Mouse (Mus musculus) adipocyte (in vitro differentiated cells): ENCODE results near the gene Wdr17.
"Not testable (repeated sequence)": the region's sequence is repeated elsewhere in the genome, so short reads cannot be mapped to it uniquely, and the experiment has no call there.

ENCODE experiments used
- DNase-seq: peaks from one replicate; pipeline ENCODE4 v3.0.0-alpha.2; 2016; ENCODE audit warnings: low spot score

Wdr17 gene

DNA sequence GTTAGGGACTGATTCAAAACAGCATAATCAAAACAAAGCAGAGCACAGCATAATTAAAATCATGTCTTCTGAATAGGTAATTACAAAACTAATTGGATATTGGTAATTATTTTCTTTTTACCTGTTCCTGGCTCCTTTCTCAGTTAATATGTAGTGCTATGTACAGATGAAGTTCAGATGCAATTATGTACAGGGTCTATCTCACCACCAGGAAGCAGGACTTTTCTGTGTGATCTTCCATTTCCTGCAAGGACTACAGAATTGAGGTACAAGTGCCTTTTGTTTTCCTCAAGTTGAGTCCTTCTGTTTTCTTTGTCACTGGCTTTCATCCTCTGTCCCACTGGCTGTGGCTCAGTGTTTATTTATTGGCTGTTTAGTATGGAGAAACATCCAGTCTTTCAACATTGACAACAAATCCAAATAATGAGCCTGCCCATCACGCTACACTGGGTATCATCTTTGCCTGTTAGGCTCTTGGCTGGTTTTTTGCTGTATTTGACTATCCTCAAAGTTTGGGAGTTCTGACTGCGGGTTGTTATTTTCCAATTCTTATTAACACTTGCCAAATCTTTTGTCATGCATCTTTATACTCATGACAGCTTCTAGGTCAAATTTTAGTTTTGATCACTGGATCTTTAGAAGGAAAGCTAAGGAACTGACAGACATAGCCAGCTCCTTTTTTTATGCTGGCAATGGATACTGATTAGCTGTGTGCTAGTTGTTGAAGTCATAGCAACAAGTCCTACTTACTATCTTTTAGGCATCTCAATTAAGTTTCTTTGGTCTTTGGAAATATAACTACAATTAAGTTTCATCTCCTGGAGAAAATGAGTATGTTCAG is 94.9 kb downstream of the Wdr17 start:
- DNase-seq, result no peak

DNA sequence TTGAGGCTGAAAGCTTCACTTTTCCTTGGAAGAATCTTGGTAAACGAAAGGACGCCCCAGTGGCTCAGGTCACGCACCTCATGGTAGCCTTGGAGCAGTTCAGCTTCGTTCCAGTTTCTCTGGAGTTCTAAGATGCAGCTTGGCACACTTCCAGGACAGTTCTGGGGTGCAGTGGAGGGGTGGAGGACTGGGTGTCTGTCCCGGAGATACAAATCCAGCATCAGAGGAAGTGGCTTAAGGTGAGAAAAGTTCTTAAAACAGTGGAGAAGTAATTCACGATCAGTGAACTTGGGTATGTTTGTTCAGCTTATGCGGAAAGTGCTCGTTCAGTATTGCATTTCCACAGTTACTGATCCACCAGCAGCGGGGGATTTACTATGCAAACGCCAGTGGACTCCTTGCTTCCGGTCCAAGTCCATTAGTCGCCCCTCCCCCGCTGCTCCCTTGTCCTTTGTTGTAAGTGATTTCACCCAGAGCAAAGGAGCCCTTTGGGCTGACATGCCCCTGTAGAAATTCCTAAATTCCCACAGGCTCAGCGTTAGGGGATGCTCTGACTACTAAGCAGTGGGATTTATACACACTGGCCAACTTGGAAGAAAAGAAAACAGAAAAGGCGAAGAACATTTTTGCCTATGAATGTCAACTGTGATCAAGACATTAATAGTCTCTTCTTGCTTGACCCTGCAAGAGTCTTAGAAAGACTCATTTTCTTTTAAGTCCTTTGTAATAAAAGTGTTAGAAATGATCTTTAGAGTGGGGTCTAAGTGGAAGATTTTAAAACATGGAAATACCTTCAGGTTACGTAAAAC is 106.6 kb downstream of the Wdr17 start:
- DNase-seq, result no peak

DNA sequence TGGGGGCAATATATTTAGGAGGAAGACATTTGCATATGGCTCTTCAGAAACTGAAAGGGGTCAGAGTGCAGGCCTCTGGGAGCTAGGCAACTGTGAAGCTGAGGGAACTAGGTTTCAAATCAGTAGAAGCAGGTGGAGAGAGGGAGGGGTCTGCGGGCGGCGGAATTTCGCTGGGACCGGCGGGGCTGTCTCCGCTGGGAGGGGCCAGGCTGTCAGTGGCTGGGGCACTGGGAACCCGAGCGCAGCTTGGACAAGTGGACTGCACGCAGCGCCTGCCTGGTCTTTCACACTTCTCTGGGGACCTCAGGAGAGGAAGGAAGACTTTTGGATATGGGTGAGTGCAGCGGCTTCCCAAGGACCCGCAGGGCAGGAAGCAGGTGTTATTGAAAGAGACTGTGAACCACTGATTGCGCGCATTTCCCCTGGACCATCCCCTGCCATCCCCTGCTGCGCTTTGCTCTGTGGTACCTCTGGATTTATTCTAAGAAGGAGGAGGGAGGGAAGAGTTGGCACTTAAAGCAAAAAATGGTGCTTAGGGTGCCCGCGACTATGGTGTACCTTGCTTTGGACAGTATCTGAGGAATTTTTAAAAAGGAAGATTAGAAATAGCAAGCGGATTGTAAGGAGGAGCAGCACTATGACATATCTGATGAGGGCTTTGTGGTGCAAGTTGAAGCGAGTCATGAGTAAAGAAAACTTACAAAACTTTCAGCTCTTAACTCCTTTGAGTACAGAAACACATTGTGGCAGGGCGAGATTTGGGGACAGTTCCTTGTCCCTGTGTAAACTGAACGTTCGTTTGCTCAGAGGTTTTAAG is 107.5 kb downstream of the Wdr17 start:
- DNase-seq, result no peak

DNA sequence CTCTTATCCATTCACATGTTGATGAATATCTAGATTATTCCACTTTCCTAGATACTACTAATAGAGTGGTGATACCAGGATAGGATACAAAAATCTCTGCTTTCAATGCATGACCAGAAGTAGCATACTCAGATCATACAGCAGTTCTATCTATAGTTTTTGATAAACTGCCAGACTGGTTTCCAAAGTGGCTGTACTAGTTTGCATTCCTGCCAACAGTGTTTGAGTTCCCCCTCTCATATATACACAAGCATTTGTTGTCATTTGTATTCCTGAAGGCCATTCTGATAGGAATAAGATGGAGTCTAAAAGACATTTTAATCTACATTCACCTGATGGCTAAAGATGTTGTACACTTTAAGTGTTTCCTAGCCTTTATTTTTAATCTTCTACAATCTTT is 110.0 kb downstream of the Wdr17 start:
- no peak for DNase-seq

DNA sequence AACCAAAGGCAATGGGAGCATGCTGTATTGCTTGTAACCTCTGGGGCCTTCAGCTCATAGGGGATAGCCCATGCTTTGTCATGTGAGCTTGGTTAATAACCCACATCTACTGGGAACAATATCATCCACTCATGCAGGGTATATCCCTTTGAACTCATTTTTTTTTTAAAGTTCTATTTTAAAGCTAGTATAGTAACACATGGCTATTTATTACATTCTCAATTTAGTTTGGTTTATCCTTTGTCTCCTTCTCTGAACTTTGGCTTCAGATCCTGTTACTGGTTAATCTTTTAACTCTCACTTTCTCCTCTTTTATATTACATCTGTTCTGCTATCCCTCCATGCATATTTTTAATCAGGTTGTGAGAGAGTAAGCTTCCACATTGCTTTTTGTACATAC is 110.7 kb downstream of the Wdr17 start:
- no peak for DNase-seq

DNA sequence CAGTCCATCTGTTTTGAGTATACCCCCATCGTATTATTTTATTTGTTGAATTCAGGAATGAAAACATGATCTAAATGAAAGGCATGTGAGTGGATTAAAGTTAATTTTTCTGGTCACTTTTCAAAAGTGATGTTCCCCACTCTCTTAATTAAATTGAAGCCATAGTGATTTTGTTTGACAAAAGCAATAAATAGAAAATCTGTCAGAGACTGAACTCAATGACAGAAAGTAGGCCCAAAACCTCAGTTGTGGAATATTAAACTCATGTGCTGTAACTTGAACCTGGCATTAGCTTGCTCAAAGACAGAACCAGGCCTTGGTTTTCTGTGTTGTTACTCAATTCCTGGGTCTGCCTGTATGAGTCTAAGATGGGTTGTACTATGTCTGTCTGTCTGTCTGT is 129.3 kb downstream of the Wdr17 start:
- no peak for DNase-seq

DNA sequence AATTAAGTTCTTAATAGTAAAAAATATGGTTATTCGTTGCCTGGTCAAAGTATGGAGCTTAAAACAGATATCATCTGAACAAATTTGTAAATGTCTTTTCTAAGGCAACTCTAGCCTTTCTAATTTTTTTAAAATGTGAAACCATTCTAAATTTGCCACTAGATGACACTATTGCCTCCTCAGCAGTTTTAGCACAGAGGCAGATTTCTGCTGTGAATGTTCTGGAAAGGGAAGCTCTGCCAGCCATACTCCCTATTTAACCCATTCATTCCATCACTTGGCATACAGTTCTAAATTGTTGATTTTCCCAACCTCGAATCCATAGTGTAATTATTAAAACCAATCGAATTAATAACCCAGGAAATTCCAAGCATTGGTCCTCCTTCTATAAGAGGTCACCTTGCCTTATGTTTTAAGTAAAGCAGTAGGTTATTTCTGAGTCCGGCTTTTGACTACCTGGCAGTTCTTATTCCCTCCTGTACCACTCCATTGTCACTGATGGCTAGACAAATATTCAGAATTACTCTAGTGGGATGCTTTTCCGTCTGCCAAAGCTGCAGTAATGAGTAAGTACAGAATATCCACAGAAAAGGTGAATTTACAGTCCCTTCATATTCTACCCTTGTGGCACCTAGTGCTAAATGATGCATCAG is 150.2 kb downstream of the Wdr17 start:
- peak; percentile 6 for DNase-seq

DNA sequence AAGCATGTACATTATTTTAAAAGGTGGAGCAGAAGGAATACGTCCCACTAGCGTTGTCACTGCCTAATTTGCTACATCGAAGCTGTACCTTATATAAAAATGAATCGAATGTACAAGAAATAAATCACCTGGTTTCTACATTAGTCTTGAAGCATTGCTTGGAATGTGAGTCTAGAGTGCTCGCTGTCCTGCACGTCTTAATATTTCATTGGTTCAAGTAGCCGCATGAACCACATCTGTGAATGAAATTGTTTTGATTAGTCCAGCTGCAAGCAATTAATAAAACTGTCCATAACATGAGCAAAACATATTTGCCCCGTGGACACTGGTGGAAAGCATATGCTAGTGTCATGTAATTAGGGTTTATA is 162.3 kb downstream of the Wdr17 start:
- no peak for DNase-seq

DNA sequence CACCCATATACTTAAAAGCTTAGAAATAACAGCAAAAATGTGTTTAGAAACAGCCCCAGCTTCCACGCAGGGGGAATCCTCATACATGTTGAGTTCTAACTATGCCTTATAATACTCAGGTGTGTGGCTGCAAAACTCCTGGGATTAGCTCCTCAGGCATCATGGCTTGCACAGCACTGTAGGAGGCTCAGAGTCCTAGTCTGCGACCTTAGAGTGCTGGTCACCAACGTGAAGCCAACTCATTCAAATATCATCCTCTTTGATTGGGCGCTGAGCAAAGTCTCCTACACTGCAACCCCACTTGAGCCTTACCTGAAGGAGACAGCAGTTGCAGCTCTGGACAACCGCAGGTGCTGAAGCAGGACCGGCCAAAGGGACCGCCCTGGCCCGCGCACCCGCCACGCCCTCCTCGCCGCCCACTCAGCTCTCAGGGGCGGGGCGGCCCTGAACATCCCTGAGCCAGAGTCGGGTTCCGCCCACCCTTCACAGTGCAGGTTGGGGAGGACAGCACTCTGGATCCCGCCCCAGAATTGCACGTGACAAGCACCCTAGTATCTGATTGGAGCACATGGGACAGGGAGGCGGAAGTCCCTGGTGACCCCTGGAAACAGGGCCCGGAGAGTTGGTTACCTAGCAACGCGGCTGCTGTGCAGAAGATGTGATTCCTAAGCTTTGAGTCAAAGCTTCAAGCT is 162.9 kb downstream of the Wdr17 start:
- no peak for DNase-seq

DNA sequence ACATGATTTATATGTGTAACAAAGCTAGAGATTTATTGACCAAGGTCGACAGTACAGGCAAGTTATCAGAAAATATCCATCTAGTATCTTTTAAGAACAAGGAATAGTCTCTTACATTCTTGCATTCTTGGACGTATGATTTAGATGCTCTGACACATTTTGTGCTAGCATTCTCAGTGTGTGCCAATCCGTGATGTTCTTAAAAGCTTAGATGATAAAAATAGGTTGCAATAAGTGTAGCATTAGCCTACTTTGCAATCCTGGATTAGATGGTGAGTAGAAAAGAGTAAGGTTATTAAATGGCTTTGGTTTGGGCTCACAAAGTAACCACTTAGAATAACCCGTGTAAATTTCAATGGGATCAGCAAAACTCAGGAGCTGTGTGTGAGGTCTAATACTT is 168.5 kb downstream of the Wdr17 start:
- DNase-seq, result no peak

DNA sequence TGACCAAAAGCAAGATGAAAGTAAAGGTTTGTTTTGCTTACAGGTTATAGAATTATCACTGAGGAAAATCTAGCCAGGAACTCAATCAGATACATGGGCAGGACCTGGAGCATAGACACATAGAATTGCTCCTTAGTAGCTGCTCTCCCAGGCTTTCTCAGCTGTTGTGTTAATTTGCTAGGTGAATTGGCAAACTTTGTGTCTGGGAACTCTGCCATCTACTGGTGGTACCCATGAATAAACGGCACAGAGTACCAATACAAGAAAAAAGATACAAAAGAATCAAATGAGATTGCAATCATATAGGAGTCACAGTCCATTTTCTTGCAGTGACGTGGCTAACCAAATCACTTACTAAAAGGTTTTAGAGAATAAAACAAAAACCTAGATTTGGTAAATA is 181.2 kb downstream of the Wdr17 start:
- peak; percentile 26 for DNase-seq

DNA sequence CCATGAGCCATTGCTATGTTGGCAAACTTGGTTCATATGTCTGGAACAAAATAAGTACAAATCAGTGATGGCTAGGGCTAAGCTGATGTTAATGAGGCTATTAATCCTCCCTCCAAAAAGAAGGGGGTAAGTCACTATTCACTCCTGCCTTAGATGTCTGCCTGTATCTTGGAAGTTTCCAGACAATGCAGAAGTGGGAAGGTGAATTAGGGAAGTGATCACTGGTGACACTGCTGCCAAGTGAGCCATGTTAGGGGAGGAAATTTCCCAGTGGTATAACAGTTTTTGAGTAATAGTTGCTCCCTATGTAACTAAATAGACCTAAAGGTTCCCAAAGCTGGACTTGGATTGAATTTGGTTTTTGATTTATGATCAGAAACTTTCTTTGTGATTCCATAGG is 215.2 kb downstream of the Wdr17 start:
- no peak for DNase-seq

DNA sequence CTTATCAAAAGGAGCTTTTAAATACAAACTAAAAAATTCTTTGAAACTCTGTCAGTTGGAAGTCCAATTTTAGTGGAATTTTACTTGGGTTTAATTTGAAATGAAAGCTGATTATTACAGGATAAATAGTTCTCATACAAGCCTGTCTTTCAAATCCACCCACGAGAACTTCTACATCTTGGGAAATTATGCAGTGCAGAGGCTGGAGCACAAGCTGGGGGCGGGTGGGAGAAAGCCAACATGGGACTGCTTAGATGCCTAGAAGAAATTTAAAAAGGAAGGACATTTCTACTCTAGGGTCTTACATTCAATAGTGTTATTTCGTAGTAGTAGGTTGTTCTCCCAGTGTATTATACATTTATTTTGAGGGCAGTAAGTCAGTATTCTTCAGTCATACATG is 219.2 kb downstream of the Wdr17 start:
- no peak for DNase-seq

DNA sequence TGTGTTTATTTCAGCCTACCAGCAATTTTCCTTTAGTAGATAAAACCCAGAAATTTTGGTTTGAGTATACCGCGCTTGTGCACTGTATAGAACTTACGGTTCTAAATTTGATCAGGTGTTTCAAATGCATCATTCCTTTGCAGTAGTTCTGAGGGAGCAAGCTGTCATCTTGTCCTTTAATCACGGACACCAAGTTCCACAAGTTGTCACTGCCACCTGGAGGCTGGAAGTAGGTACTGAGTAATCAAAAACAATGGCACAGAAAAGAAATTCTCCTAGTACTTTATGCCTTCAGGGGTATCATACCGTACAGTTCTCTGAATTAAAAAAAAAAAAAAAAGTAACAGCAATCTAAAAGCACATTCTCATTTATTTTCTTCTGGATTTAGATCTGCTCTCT is 226.3 kb downstream of the Wdr17 start:
- DNase-seq, result peak; percentile 76

DNA sequence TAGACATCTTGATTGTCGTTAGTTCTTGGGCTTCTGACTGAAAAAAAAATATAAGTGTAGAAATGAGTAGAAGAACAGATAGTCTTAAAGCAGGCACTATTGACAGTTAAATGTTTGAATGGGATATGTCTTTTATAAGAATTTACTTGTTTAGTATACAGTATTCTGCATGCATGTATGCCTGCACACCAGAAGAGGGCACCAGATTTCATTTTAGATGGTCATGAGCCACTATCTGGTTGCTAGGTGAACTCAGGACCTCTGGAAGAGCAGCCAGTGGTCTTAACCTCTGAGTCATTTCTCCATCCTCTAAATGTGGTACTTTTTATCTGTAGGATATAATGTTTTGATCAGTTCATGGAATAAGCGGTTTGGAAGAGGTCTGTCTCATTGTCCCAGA is 227.3 kb downstream of the Wdr17 start:
- DNase-seq, result no peak

DNA sequence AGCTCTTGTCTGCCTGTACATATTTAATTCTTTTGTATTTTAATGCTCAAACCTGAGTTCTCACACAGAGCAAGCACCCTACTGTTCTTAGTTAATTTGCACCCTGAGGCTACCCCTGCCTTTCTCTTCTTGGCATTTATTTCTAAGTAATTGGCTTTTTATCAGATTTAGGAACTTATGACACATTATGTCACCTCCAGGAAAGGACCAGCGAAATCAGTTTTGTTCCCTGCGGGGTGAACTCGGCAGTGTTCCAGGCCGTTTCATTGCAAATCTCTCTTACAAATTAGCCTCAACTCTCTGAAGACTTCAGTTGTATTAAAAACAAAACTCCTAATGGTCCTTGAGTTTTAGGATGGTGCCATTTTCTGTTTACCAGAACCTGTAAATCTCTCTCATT is 248.3 kb downstream of the Wdr17 start:
- no peak for DNase-seq

DNA sequence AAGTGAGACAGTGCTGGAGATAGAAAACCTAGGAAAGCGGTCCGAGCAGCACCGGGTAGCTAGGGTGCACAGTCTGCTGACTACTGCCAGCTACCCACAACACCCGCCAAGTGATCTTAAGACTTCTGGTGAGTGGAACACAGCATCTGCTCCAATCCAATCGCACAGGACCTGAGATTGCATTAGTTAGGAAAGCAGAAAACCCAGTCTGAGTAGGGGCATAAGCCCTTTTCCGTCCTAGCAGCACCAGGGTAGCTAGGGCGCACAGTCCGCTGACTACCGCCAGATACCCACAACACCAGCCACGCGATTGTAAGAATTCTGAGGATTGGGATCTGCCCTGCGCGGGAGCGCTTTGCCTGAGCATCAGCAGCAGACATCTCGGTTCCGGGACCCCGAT is 270.3 kb downstream of the Wdr17 start:
- not testable (repeated sequence) for DNase-seq

DNA sequence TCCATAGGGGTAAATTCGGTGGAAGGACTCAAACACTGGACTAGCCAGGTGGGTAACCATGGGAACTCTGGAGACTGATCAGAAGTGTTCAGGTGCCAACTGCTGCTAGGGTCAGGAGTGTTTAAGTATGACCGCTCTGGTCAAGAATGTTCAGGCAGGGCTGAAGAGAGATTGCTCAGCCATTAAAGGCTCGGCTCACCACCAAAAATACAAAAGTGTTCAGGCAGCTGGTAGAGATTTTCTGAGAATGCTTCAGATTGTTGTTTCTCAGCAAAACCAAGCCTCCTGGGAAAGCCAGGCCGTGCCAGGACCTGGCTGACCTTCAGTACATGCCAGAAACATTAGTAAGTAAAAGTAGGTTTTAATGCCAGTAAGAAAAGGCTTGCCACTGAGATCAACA is 276.7 kb downstream of the Wdr17 start:
- DNase-seq, result peak; percentile 89

DNA sequence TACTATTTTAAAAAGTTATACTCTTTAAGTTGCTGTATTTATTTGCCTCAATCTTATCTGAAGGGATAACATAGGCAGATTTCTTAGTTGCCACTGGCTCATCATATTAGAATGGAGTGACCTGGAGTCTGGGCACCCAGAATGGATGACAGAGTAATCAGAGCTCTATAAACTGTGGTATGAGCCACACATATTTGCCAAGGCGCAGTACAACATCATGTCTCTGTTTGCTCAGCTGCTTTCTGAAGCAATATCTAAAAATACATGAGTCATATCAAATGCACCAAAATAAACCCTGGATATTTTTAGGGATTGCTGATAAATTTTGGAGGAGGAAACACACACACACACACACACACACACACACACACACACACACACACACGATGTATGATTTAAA is 277.6 kb downstream of the Wdr17 start:
- peak; percentile 66 for DNase-seq

DNA sequence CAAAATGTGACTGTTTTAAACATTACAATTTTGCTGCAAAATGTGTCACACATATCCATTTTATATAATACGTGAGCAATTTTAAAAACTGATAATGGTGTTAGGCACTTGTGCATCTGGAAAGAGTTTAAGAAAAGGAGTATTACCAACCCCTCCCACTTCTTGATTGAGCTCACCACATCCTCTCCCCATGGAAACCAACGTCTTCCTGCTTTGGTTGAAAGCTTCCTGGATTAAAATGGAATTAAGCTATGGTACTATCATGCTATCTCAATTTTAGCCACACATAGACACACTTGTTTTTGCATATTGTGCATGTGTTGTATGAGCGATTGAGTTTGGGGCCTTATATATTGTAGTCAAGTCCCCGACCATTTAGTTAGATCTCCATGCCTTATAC is 283.5 kb downstream of the Wdr17 start:
- no peak for DNase-seq

DNA sequence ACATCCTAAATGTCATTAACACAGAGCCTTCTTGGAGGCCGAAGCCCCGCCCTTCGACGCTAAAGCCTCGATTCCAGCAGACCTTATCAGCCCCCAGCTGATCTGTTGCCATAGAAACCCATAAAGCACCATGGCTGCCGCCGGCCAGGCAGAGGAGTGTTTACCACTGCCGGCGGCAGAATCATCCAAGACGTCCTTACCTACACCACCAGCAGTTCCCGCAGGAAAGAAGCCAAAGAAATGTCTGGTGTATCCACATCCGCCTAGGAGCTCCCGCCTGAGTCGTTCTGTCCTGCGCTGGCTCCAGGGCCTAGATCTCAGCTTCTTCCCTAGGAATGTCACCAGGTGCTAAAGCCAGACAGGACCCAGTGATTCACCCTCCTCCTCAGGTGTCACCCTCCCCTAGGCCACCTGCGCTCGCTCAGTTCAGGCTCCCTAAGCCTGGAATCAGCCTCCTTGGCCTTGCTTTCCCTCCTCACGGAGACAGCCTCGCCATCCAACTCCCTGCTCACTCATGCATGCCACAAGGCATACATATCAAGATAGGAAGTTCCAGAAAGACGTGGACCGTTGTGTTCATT is 286.2 kb downstream of the Wdr17 start, which contains the start of gene Spata4:
Spata4 (plus strand) TSS at position 111 of the 581 bp plus-strand sequence.
- no peak for DNase-seq
